Mouse (Mus musculus): ENCODE results near the gene Theg. TPM values are rescaled to one million over a fixed set of nuclear protein-coding genes. Genes with fewer than 3 reads are reported as not detected.
A peak's percentile ranks its signal among the peaks of the same experiment; 100 is the strongest.

Gene Theg
- total RNA-seq (2021): not detected

DNA sequence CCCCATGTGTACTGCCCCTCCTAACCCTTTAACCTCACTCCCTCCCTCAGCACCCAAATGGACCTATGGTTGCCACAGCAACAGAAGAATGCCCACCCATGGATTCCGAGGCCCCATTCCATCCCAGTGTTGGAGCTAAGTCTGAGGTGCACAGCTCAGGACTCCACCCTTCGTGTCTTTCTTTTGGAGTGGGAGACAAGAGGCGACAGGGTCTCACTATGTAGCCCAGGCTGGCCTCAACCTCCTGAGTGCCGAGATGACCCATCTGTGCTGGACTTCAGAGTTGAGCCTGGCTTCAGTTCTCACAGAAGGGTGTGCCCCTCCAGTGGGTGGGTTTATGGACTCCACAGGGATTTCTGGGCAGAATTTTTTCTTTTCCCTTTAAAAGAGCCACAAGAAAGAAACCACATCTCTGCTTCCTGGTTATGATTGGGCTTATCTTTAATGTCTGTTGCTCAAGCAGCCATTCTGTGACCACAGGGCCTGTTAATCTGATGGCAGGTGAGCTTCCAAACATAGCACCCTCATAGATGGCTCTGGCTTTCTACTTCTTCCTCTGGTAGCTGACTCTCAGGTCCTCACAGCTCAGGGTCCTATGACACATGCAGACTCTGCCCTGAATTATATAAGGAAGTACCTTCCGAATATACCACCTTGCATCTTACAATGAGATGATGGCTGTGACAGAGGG is at the start of gene Theg:
TSS of gene Theg (minus strand) at position 271 of the 691 bp plus-strand sequence.
- DNase-seq (ENCODE audit: low spot score in 2 of 2): no peak
- intact Hi-C loops (cut with DNase I): no loop called here

DNA sequence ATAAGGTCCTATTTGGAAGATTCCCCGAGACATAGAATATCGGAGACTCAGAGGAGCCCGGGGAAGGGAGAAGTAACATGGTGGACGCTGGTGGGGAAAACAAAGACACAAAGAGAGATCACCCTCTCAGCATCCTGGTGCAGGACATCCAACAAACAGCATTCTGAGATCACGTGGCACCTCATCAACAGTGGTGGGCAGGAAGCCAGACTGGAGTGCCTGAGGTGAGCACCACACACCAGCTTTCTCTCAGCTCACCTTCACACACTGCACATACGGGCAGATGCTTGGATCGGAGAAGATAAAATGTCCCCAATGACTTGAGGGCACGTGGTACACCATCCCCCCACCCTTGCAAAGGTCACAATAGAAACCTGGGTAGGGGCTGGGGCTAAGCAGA is 49.2 kb upstream of the Theg start:
- intact Hi-C loops (cut with DNase I): no loop called here
- no peak for DNase-seq (ENCODE audit: low spot score in 2 of 2)

DNA sequence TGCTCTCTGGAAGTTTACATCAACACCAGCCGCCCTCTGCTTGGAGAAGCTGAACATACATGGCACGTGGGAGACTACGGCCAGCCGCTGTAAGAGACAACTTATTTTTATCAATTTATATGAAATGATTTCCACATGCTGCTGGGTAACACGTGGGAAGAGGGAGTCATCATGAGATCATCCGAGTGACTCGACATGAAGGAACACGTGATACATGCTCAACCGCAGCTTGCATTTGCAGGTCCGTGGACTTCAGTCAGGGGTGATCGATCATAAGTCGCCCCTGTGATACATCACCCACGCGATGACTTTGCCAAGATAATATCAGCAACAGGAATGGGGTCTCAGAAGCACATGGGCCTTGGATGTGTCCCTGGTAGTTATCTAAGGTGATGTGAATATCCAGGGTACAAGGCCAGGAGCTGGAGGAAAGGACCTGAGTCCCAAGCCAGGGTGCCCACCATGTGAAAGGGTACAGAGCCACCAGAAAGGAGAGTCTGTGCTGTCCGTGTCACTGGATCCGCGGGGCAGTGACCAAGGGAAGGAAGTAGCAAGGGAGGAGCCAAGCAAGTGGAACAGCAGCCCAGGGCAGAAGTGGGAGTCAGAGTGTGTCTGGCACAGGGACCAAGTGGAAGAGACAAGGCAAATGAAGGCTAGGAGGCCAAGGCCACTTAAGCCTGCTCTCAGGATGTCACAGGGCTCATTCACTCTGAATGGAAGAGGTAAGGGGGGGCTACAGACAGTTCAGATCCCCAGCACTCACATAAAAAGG is 46.1 kb upstream of the Theg start:
- peak in 1 of 2 experiments; percentile 76 for DNase-seq (ENCODE audit: low spot score in 2 of 2)
- intact Hi-C loops (cut with DNase I): no loop called here

DNA sequence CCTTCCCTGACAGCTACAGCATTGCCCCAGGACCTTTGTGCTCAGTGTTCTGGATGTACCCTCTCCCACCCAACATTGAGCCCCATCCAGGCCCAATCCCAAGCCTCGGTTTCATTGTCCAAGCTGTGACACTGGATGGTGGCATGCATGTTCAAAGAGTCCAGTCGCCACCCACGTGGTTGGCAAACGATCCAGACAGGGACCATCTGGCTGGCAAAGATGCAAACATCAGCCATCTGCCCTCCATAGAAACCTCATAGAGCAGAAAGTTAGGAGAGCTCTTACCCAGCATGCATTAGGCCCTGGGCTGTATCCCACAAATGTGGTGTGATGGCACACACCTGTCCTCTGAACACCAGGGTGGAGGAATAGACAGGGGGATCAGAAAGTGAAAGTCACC is 44.3 kb upstream of the Theg start:
- peak; percentile 55 to 81 for DNase-seq (ENCODE audit: low spot score in 2 of 2)
- intact Hi-C loops (cut with DNase I): no loop called here

DNA sequence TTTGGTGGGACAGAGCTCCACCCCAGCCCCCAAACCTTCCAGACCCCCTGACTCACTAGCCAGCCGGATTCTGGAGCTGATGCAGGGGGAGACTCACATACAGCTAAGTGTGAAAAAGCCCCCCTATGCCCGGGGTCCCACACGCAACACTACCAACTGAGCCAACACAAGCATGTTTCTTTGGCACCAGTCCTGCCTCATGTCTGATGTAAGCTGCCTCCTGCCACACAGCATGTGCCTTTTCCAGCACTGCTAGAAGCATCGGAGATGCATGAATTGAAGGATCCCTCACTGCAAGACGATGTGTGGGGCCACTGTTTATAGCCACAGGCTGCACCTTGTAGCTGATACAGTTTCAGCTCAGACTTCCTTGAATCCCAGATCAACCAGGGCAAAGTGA is 41.2 kb upstream of the Theg start:
- DNase-seq (ENCODE audit: low spot score in 2 of 2): no peak
- intact Hi-C loops (cut with DNase I): no loop called here

DNA sequence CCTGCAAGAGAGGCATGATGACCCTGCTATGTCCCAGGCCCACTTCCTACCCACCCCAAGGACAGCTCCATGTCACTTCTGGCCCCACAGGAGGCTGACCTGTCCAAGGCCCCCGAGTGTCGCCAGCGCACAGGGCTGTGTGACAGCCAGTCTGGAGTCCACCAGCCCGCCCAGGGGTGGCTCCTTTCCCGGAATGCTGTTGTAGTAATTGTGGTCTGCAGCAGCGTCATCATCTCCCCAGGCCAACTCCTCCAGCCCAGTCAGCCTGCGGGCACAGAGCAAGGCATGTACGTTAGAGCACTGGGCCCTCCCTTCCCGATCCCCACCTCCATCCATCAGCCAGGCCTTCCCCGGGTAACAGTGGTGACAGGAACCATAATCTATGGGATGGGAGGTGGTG is 39.0 kb upstream of the Theg start:
- DNase-seq (ENCODE audit: low spot score in 2 of 2): no peak
- intact Hi-C loops (cut with DNase I): no loop called here

DNA sequence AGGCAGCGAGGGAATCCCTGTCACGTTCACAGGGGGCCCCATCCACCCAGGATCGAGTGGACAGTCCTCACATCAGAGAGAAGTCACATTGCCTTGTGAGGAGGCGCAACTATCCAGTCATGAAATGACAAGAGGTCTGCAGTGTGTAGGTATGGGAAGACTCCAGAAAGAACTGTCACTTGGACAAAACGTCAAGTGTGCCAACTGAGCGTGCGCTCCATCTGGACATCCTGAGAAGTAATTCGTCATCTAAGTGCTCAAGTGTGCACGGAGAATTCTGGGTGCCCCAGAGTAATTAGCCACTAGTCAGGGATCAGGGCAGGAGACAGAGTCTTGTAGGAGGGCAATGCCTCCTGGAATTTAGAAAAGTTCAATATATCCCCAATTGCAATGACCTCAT is 38.3 kb upstream of the Theg start:
- intact Hi-C loops (cut with DNase I): no loop called here
- no peak for DNase-seq (ENCODE audit: low spot score in 2 of 2)

DNA sequence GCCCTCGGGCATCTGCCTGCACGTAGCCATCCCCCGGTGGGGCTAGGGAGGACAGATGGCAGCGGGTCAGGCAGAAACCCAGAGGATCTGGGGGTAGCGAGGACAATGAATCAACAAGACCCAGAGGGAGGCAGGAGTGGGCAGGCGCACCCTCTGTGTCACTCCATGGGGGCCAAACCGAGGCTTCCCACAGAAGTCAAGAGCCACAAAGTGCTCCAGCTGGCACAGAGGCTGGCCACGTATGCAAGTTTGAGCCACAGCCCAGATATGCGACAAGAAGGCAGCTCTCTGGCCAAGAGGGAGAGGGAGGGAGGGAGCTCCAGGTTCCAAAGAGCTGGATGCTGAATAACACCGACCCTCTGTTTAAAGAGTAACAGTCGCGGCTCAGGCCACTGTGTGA is 36.8 kb upstream of the Theg start:
- intact Hi-C loops (cut with DNase I): no loop called here
- DNase-seq (ENCODE audit: low spot score in 2 of 2): no peak

DNA sequence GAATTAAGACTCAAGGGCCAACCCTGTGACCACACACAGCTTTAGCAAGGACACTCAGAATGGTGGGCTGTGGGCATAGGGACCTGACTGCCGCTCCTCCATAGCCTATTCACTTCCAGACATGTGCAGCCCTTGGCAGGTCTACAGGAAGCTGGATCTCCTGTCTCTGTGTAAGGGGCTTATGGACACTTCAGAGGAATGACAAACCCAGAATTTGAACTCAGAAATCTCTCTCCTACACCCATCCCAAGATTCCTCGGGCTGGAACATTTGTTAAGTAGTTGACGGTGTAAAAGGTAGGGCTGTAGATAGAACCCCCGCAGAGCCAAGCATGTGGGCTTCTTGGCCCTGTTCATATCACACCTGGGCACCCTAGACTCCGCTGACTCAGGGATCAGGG is 29.2 kb upstream of the Theg start:
- intact Hi-C loops (cut with DNase I): no loop called here
- DNase-seq (ENCODE audit: low spot score in 2 of 2): no peak

DNA sequence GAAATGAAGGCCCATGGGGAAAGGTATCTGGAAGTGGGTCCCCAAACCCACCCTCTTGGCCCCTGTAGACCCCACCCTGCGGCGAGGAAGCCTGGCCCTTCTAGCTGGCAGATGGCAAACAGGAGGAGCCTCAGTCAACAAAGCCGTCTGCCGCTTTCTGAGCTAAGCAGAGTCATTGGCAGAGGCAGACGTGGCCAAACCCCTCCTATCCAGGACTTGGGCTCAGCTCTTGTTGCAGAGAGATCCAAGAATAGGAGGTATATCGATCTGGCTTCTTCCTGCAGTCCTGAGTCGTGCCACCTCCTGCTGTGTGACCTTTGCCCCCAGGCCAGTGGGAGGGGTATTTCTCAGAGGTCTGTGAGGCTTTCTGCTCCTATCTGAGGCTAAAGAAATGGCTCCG is 28.7 kb upstream of the Theg start:
- peak in 1 of 2 experiments; percentile 61 for DNase-seq (ENCODE audit: low spot score in 2 of 2)
- intact Hi-C loops (cut with DNase I): no loop called here

DNA sequence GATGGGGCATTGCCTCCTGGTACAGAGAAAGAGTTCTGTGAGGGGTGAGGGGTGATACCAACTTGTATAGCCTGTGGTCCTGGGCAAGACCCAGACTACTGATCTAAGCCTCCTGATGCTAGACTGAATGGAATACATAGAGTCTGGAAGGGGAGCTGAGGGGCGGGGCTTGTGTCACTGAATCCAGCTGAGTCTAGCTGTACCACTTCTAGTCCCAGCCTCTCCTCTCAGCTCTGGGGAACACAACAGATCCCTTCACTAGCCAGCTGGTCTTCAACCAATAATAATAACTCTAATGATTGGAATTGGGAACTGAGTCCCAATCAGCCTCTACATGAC is 27.1 kb upstream of the Theg start:
- intact Hi-C loops (cut with DNase I): no loop called here
- no peak for DNase-seq (ENCODE audit: low spot score in 2 of 2)

DNA sequence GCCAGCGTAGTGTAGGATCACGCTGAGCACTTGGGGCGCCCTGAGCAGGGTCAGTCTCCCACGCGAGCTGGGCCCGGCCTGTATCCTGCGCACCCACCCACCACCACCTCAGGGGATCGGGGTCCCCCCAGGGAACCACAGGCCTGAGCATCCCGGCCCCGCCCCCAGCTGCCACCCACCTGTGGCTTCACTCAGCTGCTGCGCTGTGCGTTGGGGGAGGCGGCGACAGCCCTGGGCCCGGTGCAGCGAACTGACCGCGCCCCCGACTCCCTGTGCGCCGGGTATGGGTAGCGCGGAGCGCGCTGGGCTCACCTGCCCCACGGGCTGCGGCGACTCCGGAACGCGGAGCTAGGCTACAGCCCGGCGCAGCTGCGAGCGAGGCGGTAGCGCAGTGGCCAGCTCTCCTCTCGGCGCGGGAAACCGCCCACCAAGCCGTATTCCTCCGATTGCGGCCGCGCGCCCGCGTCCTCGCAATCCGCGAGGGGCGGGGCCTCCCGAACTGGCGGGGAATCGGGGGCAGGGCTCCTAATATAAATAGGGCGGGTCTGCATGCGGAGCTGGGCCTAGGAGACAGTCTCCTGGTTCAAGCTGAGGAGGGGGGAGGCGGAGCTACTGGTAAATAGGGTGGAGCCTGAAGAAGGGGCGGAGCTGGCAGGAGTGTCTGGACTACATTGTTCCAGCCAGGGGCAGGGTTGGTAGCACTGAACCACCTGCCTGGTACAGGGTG is 26.6 kb upstream of the Theg start, which contains the start of gene C2cd4c:
TSS of gene C2cd4c (minus strand) at position 448 of the 727 bp plus-strand sequence.
- peak; percentile 78 to 81 for DNase-seq (ENCODE audit: low spot score in 2 of 2)
- intact Hi-C loops (cut with DNase I): no loop called here

DNA sequence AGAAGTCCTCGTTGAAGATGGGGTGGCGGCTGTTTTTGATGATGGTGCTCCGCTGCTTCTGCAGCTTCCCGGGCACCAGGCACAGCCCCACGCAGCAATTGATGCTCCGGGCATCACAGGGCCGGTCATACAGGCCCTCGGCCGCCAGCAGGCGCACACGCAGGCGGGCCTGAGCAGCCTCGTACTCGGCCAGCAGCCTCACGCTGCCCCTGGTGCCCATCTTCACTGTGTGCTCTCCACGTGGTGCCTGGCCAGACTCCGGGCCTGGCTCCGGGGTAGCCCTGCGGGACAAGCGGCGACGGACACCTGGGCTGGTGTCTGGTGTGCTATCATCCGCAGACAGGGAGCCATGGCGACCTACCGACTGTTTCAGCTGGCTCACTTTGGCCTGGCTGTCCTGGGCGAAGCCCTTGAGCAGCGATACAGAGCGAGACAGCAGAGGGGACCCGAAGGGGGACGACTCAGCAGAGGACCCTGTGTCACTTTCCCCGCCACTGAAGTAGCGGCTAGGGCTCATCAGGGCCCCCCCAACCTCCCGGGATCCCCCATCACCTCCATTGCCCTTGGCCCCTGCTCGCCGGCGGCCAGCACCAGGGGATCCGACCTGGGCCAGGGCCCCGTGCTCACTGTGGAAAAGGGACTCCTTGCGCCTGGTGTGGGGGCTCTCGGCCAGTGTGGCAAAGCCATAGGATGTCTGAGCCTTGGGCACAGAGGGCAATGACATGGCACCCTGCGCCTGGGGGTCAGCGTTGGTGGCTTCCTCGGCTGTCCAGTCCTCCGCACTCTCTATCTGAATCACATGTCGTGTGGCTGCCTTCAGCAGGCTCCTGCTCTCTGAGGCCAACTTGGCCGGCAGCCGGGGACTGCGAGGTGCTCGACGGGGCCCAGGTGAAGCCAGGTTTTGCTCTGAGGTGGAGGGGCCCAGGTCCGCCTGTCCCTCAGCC is 25.3 kb upstream of the Theg start:
- DNase-seq (ENCODE audit: low spot score in 2 of 2): no peak
- intact Hi-C loops (cut with DNase I): no loop called here

DNA sequence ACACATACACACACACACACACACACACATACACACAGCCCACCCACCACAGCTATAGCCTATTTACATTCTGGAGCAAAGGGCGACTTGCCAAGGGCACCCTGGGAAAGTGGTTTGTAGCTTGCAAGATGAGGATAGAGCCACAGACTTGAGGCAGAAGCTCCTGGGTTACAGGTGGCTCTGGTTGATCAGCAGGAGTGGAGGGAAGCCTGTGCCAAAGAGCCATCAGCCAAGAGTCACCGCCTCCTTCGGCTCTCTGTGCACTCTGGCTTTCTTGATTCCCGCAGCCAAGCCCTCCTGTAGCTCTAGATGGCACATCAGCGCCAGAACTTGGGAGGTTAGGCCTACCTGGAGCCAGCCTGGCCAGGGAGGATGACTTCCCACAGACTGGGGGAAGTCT is 24.2 kb upstream of the Theg start:
- intact Hi-C loops (cut with DNase I): no loop called here
- no peak for DNase-seq (ENCODE audit: low spot score in 2 of 2)

DNA sequence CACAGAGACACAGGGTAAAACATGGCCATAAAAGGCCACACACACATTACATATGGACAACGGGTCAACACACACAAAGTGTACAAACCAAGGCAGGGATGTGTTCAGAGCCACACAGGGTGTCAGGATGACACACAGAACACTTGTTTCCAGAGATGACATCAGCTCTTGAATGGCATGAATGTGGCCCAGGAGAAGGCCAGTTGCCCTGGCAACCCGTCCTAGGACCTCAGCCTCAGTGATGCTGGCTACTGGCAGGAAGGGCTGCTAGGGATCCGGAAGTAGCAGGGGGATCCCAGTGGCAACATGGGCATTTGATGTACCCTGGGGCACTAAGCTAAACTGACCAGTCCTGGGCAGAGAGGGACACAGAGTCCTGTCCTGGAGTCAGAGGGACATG is 22.1 kb upstream of the Theg start:
- intact Hi-C loops (cut with DNase I): no loop called here
- no peak for DNase-seq (ENCODE audit: low spot score in 2 of 2)

DNA sequence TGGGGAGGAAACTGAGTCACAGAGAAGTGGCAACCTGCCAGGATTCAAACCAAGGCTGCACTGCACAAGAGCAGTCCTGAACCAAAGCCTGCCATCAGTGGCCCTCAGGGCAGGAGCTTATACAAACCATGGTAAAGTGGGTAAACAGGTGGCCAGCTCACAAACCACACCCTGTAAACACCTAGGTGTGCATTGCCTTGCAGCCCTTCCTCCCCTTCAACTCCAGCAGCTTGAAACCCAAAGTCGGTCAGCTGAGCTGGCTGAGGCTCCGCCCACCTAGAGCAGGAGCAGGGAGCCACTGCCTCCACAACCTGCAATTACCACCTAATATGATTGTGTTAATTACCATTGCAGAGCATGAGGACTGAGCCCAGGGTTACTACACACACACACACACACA is 20.8 kb upstream of the Theg start:
- DNase-seq (ENCODE audit: low spot score in 2 of 2): no peak
- intact Hi-C loops (cut with DNase I): no loop called here

DNA sequence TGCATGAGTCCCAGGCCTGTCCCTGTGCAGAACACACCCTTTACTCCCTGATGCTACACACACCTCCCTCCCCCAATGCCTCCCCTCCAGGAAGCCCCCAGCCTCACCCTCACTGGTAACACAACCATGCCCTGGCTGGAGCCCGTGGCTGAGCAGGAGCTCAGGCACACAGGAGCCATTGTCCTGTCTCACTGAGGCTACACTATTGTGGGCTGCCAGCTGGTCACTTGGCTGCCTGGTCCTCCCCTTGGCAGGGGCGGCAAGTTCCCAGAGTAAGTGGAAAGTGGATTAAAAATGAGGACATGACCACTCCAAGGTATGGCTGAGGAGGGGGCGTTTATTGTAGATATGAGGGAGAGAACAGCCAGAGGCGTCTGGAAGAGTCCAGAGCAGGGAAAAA is 19.4 kb upstream of the Theg start:
- no peak for DNase-seq (ENCODE audit: low spot score in 2 of 2)
- intact Hi-C loops (cut with DNase I): no loop called here

DNA sequence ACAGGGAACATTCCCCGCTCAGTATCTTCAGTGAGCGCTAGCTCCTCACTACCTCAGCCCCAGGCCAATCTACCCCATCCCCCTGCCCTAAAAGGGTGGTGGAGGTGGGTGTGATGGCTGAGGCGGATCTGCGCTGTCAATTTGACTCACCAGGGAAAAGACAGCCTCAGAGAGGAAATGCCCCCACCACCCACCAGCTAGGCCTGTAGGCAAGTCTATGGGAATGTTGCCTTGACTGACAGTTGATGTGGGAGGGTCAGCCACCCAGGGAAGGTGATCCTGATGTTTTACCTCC is 10.8 kb upstream of the Theg start:
- intact Hi-C loops (cut with DNase I): loop anchor here (1.0 kb wide), 1 partner anchor 71 kb away; the partner anchor contains the start of gene Tpgs1
- DNase-seq (ENCODE audit: low spot score in 2 of 2): no peak

DNA sequence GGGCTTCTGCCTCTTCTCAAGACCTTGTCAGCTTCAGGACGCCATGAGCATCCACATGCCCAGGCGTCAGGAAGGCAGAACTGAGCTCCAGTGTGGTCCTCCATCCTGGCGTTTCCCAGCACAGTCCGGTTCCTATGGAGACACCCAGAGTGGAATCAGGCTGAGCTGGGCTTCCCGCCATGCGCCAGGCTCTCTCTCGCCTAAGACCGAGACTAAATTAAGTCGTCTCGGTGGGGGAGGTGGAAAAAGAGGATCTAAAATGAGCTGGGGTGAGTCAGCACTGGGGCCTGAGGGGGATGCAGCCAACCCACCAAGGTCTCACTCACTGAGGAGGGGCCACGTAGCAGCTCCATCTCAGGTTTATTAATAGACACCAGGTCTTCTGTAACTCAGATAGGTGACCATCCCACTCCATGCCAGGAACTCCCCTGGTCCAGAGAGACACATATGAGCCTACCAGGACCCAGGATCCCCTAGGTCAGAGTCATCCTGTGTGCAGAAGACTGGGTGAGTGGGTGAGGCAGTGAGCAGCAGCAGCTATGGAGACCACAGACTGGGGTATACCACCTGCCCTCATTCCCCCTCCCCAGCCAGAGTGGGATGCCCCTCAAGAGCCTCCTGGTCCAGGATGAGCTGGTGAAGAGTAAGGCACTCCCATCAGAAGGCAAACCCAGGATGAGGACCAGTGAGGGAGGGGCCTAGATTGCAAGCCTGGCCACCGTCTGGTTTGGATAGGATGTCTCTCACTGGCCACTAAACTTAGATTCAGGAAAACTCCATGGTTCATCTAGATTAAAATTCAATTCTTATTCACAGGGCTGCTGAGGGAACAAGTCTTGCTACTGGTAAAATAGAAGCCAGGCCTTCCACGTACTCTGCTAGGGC is 10.2 kb upstream of the Theg start:
- peak; percentile 79 to 95 for DNase-seq (ENCODE audit: low spot score in 2 of 2)
- intact Hi-C loops (cut with DNase I): loop anchor here (1.0 kb wide), 1 partner anchor 72 kb away; the partner anchor contains the start of gene Tpgs1
